Mouse (Mus musculus) hindbrain, embryonic 15.5 days (tissue): ENCODE data around the gene Scly. TPM values are rescaled to one million over a fixed set of nuclear protein-coding genes. Genes with fewer than 3 reads are reported as not detected.

Source experiments
- ATAC-seq: fragments of 200-750 bp; cut with Nextera tagmentation; 2 replicates; pipeline ENCODE4 v1.8.0; 2017; ENCODE audit warnings: low read depth, moderate number of reproducible peaks, moderate TSS enrichment; ENCODE audit not compliant: low FRiP score
- H3K27ac ChIP-seq: fragments of 300-500 bp; sonication (generic); replicated peaks from 2 replicates; pipeline ENCODE4 v1.5.1; 2015; ENCODE audit warnings: mild to moderate bottlenecking, inconsistent platforms
- H3K27me3 ChIP-seq: fragments of 300-500 bp; sonication (generic); 2 replicates; pipeline ENCODE4 v1.6.1; 2015; ENCODE audit warnings: control low read depth, inconsistent platforms
- H3K36me3 ChIP-seq: fragments of 300-500 bp; sonication (generic); 2 replicates; pipeline ENCODE4 v1.6.1; 2015; ENCODE audit warnings: control low read depth, inconsistent platforms
- H3K4me1 ChIP-seq: fragments of 300-500 bp; sonication (generic); replicated peaks from 2 replicates; pipeline ENCODE4 v1.6.1; 2015; ENCODE audit warnings: control low read depth, inconsistent platforms
- H3K4me2 ChIP-seq: fragments of 300-500 bp; sonication (generic); 2 replicates; pipeline ENCODE4 v1.6.1; 2015; ENCODE audit warnings: moderate library complexity, mild to moderate bottlenecking, inconsistent platforms
- H3K4me3 ChIP-seq: fragments of 300-500 bp; sonication (generic); 2 replicates; pipeline ENCODE4 v1.5.1; 2015; ENCODE audit warnings: mild to moderate bottlenecking, inconsistent platforms
- H3K9ac ChIP-seq: fragments of 300-500 bp; sonication (generic); 2 replicates; pipeline ENCODE4 v1.6.1; 2015; ENCODE audit warnings: inconsistent platforms
- H3K9me3 ChIP-seq: fragments of 300-500 bp; sonication (generic); 2 replicates; pipeline ENCODE4 v1.6.1; 2016; ENCODE audit warnings: control low read depth, inconsistent platforms
- WGBS: fragments of 180-500 bp; shearing (Covaris S2); methylation state at CpG from one replicate; pipeline ENCODE4 v1.1.7; 2015; 5-methylcytosine and 5-hydroxymethylcytosine counted together
- polyA plus RNA-seq: library from polyadenylated mRNA; unstranded; fragments of >200 nt; fragmentation: Nextera tagmentation; extraction: Ambion mirVana; gene quantifications from 2 replicates; pipeline ENCODE4 v1.2.1, GENCODE M21; 2015

Scly gene
- polyA plus RNA-seq, 1 experiment from 2014 or later, result 13.5 TPM

DNA sequence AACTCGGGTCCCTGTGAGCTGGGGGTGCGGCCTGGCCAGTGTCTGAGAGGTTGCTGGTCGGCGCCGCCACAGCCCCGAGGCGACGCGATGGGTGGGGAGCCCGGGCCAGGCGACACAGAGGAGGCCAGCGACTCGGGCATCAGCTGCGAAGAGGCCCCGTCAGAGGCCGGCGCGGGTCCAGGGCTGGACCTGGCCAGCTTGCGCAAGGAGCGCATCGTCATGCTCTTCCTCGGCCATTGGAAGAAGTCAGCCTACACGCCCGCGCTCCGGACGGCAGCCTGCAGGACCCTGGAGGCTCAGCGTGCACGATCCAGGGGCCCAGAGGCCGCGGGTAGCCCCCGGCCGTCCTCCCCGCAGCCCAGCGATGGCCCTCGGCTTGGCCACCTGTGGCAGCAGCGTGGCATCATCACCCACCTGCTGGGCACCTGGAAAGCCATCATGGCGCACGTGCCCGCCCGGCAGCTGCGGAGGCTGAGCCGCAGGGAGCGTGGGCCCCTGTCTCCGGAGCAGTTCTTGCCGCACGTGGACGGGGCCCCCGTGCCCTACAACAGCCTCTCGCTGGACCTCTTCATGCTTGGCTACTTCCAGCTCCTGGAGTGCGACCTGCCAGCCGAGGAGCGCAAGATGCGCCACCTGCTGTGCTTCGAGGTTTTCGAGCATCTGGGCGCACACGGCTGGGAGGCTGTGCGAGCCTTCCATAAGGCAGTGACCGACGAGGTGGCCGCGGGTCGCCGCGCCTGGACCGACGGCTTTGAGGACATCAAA lies 47.0 kb downstream of the Scly start:
- peak overlapping the region; percentile 39 for H3K4me3 ChIP-seq
- peaks cover 40% of the 10 kb centered on the region for H3K27me3 ChIP-seq
- peaks cover 13% of the 10 kb centered on the region for H3K4me1 ChIP-seq
- no peaks in the 10 kb centered on the region for H3K9me3 ChIP-seq
- peak overlapping the region; percentile 78 for H3K4me2 ChIP-seq
- H3K27ac ChIP-seq, result no peak overlapping the region
- H3K36me3 ChIP-seq, result no peaks in the 10 kb centered on the region
- H3K9ac ChIP-seq, result peak overlapping the region; percentile 11; the same call in 1 of the 2 replicates
- WGBS, result 3% methylated on average over 68 of the region's 68 CpGs
- ATAC-seq, result peak; percentile 47; the same call in 1 of the 2 replicates

DNA sequence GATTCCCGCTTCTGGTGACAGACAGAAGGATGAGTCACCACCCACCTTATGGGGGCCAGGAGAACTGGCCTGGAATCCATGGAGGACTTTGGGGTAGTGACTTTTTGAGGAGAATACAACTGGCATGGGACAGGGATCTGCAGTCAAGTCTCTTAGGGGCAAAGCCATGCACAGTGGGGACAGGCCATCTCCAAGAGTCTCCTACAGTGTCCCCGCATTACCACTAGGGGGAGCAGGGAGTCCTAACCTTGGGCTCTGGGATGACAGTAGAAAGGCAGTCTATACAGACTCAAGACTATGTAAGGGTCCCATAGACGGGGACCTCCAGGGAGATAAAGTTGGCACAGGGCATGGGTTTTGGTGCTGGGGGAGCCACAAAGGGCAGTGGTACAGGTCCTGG lies 48.8 kb downstream of the Scly start:
- H3K36me3 ChIP-seq, result no peaks in the 10 kb centered on the region
- H3K4me3 ChIP-seq, result no peak overlapping the region
- H3K9ac ChIP-seq, result no peak overlapping the region
- 32% methylated on average over 3 of the region's 3 CpGs for WGBS
- H3K27ac ChIP-seq, result no peak overlapping the region
- peaks cover 40% of the 10 kb centered on the region for H3K27me3 ChIP-seq
- peak; percentile 65; the same call in 1 of the 2 replicates for ATAC-seq
- no peak overlapping the region for H3K4me2 ChIP-seq
- H3K4me1 ChIP-seq, result peaks cover 13% of the 10 kb centered on the region
- H3K9me3 ChIP-seq, result no peaks in the 10 kb centered on the region

DNA sequence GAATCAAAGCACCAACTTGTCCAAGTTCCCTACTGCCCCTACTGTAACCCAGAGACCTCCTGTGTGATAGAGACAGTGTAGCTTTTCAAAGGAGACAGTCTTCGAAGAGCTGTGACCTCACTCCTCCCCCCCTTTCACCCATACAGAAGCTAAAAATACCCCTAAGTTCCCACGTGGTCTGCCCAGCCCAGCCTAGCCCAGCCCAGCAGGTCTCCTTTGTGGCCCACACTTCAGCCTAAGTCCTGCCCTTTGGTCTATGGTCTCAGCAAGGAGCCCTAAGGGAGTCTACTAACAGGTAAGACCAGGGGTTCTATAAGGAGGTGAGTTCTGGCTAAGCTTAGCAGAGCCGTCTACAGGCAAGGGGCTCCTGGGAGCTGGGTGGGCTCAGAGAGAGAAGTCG lies 52.7 kb downstream of the Scly start, which contains the start of gene Klhl30:
TSS of gene Klhl30 (plus strand) at position 176 of the 400 bp plus-strand sequence.
- Histone ChIP-seq H3K36me3 (no peaks in the 10 kb centered on the region), H3K27me3 (peaks cover 9% of the 10 kb centered on the region), H3K4me3 (no peak within 1 kb of the TSS), H3K27ac (no peak within 1 kb of the TSS), H3K9me3 (no peaks in the 10 kb centered on the region), H3K4me1 (no peaks in the 10 kb centered on the region), H3K4me2 (no peak within 1 kb of the TSS), H3K9ac (no peak within 1 kb of the TSS)
- 63% methylated on average over 4 of the region's 4 CpGs for WGBS
- ATAC-seq, result no peak

DNA sequence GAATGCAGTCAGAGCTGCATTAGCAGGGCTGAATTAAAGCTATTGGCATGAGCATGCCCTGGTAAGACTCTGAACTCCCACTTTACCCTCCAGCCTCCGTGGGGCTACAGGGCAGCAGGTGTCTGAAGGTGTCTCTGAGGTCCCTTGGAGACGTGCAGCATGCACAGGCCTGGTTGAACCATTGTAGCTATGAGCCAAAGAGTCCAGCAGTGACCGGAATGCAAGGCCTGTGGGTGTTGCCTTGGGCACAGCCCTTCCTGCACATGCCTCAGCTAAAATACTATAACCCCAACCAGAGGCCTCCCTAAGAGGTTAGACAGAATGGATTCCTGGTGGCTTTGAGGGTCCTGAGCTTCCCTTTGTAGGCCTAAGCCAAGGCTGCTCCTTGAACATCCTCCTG lies 53.1 kb downstream of the Scly start:
- WGBS, result 79% methylated on average over 3 of the region's 3 CpGs
- Histone ChIP-seq H3K36me3 (no peaks in the 10 kb centered on the region), H3K9me3 (no peaks in the 10 kb centered on the region), H3K9ac (no peak overlapping the region), H3K4me1 (no peaks in the 10 kb centered on the region), H3K27me3 (peaks cover 5% of the 10 kb centered on the region), H3K4me2 (no peak overlapping the region), H3K27ac (no peak overlapping the region), H3K4me3 (no peak overlapping the region)
- ATAC-seq, result no peak

DNA sequence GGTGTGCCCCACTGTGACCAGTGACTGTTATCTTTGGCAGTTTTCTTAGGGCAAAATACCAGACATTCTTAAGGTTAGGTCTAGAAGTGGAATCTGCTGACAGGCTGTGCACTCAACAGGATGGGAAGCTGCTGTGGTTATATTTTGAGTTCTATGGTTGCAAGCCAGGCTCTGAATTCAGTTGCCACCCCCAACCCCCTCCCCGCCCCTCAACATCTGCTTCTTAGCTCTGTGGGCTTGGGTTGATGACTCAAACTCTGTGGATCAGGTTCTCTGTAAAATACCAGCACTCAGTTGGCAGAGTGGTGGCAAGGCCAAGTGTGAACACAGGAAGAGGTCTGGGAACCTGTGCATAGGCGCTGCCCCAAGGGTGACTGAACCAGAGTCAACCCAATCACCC lies 54.1 kb downstream of the Scly start:
- ATAC-seq, result no peak
- Histone ChIP-seq H3K9me3 (no peaks in the 10 kb centered on the region), H3K9ac (no peak overlapping the region), H3K4me2 (no peak overlapping the region), H3K27me3 (no peaks in the 10 kb centered on the region), H3K4me3 (no peak overlapping the region), H3K27ac (no peak overlapping the region), H3K36me3 (no peaks in the 10 kb centered on the region), H3K4me1 (no peaks in the 10 kb centered on the region)
- 93% methylated on average over 2 of the region's 2 CpGs for WGBS

DNA sequence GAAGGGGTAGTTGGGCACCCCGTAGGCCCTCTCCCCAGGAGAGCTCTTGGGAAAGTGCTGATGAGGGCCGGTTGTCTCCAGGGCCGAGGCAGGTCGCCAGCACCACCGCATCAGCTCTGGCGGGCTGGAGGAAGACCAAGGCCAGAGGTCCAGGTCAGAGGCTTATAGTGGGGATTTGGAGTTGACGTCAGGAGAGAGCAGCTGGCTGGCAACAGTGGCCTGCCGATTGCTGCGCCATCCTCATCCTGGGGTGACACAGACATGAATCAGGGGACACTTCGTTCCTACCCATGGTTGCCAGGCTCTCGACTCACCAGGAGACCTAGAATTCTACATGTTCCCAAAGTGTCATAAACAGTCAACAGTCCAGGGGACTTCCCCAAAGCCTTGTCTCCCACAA lies 58.0 kb downstream of the Scly start:
- Histone ChIP-seq H3K27ac (no peak overlapping the region), H3K27me3 (no peaks in the 10 kb centered on the region), H3K9ac (no peak overlapping the region), H3K4me3 (no peak overlapping the region), H3K4me2 (no peak overlapping the region), H3K4me1 (no peaks in the 10 kb centered on the region), H3K9me3 (no peaks in the 10 kb centered on the region), H3K36me3 (no peaks in the 10 kb centered on the region)
- 87% methylated on average over 11 of the region's 11 CpGs for WGBS
- no peak for ATAC-seq

DNA sequence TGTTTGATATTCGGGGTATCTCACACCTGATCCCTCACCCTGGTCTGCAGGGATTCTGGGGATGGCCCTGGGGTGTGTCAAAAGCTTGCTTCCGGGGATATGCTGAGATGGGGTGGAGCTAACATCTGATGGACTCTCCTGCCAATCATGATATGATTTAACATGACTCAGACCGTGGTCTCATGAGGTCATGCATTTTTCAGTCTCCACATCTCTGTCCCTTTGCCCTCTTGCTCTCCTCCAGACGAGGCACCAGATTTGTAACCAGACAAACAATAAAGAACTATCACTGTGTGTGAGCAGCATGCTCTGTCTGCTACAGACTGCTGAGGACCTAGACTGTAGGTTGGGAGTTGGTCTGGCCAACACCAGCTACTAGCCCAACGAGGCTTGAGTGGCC lies 64.0 kb downstream of the Scly start:
- Histone ChIP-seq H3K9ac (no peak overlapping the region), H3K27me3 (peaks cover 11% of the 10 kb centered on the region), H3K36me3 (no peaks in the 10 kb centered on the region), H3K4me2 (no peak overlapping the region), H3K27ac (no peak overlapping the region), H3K4me3 (no peak overlapping the region), H3K9me3 (no peaks in the 10 kb centered on the region), H3K4me1 (peaks cover 8% of the 10 kb centered on the region)
- ATAC-seq, result no peak
- WGBS, result 79% methylated on average over 5 of the region's 5 CpGs

DNA sequence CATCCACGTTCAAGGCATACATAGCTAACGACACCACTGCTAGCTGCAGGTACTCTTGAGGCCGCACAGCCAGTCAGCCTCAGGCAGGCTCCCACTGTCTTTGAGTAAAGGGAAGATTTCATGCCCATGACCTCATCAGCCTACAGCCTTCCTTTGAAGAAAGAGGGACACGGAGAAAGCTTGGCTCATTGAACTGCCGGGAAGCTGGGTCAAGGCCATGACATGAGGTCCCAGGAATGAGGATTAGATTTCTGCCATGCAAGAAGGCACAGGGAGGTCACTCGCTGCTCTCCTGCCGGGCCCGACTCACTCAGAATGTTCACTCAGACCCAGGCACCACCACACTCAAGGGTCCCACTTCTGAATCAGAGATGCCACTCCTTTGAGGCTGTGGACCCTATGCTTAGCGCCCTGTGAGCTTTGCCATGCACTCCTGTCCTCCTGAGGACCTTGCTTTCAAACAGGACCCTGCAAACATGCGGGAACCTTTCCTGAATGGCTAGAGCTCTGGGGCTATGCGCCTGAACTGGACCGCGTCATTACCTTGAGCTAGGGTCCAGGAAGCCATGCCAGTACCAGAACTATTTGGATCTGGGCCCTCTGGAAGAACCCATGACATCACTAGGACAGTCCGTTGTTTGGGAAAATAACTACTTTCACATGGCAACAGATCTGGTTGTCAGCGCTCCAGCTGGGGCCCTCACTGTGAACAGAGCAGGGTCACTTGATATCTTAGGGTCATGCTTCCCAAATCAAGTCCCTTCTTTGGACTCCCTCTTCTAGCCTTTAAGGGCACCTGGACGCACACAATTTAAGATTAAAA lies 66.9 kb downstream of the Scly start:
- Histone ChIP-seq H3K9me3 (no peaks in the 10 kb centered on the region), H3K9ac (no peak overlapping the region), H3K27me3 (peaks cover 15% of the 10 kb centered on the region), H3K27ac (no peak overlapping the region), H3K4me2 (no peak overlapping the region), H3K4me3 (no peak overlapping the region), H3K4me1 (peaks cover 8% of the 10 kb centered on the region), H3K36me3 (no peaks in the 10 kb centered on the region; the same call in 1 of the 2 replicates)
- ATAC-seq, result no peak
- WGBS, result 92% methylated on average over 16 of the region's 16 CpGs

DNA sequence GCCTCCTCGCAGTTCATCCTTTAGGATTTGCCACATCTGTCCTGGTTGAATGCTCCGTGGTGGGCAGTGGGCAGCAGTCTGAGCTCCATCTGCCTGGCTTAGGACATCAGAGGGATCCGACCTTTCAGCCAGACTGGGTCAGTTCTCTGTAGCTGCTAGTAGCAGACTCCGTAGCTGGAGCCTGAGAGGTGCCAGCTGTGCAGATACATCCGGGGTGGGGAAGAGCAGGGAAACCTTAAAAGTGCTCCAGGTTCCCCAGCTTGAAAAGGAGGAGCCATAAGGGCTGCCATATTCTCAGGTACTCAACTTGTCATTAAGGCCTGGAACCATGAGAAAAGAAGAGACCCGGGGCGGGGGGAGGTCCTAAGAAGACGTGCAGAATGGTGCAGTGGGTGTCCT lies 67.7 kb downstream of the Scly start:
- WGBS, result 29% methylated on average over 8 of the region's 8 CpGs
- no peaks in the 10 kb centered on the region; the same call in 1 of the 2 replicates for H3K36me3 ChIP-seq
- H3K9ac ChIP-seq, result no peak overlapping the region
- H3K4me3 ChIP-seq, result peak overlapping the region; percentile 37
- ATAC-seq, result no peak
- H3K27me3 ChIP-seq, result peaks cover 15% of the 10 kb centered on the region
- no peak overlapping the region for H3K27ac ChIP-seq
- no peaks in the 10 kb centered on the region for H3K9me3 ChIP-seq
- H3K4me1 ChIP-seq, result peaks cover 8% of the 10 kb centered on the region
- H3K4me2 ChIP-seq, result peak overlapping the region; percentile 80

DNA sequence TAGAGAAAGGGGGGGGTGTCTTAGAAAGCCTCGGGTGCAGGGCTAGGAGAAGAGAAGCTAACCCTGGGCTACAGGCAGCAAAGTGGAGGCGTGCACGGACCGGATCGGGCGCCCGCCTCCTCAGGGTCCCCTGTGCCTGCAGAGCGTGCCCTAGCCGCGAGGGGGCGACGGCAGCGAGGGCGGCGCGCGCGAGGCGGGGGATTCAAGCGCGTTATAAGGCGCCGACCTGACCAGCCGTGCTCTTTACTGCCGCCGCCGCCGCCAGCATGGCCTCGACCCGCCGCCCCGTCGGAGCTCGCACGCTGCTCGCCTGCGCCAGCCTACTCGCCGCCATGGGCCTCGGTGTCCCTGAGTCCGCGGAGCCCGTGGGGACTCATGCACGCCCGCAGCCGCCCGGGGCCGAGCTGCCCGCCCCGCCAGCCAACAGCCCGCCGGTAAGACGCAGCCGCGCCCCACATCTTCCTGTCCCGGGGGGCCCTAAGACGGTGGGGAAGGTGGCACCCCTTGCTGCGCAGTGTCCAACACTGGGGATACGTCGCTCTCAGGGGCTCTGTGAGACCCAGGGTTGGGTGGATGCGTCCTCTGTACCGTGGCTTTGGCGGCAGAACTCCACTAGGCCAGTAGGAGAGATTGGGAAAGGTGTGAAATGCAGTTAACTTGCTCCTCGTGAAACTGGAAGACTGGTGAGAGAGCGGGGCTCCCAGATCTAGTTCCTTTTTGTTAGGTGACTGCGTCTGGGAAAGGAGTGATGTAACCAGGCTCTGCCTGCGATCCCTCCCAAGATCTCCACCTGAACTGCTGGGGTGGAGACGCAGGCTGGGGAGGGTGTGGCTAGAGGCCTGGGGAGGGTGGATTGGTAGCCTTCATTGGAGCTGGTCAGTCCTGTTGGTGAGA lies 68.3 kb downstream of the Scly start, which contains the start of gene Erfe:
TSS of gene Erfe (plus strand) at position 216 of the 894 bp plus-strand sequence.
- Histone ChIP-seq H3K27ac (no peak within 1 kb of the TSS), H3K4me1 (peaks cover 8% of the 10 kb centered on the region), H3K27me3 (peaks cover 15% of the 10 kb centered on the region), H3K9me3 (no peaks in the 10 kb centered on the region), H3K9ac (peak within 1 kb of the TSS; percentile 35; the same call in 1 of the 2 replicates), H3K36me3 (peaks cover 3% of the 10 kb centered on the region; the same call in 1 of the 2 replicates), H3K4me3 (peak within 1 kb of the TSS; percentile 37), H3K4me2 (peak within 1 kb of the TSS; percentile 80)
- ATAC-seq, result peak; percentile 25; the same call in 1 of the 2 replicates
- WGBS, result under 1% methylated on average over 61 of the region's 68 CpGs

DNA sequence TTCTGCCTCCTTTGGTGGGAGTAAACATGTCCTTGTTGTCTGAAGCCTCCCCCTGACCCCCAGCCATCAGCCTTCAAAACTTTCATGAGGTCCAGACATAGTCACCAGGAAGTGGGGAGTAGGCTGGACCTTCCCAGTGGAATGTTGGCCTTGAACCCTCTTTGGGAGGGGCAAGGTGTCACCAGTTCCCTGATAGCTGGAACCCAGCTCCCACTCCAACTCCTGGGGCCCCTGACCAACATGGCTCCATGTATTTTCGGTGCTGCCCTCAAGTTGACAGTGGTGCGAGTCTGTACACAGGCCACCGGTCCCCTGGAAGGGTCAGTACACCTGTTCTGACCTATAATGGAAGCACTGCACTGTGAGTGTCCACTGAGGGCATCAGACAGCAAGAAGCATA lies 69.2 kb downstream of the Scly start:
- ATAC-seq, result no peak
- H3K9me3 ChIP-seq, result no peaks in the 10 kb centered on the region
- H3K27me3 ChIP-seq, result peaks cover 15% of the 10 kb centered on the region
- 99% methylated on average over 3 of the region's 3 CpGs for WGBS
- H3K36me3 ChIP-seq, result peaks cover 11% of the 10 kb centered on the region
- H3K4me1 ChIP-seq, result peaks cover 8% of the 10 kb centered on the region
- H3K9ac ChIP-seq, result no peak overlapping the region
- H3K27ac ChIP-seq, result no peak overlapping the region
- no peak overlapping the region for H3K4me2 ChIP-seq
- no peak overlapping the region for H3K4me3 ChIP-seq
